ENCODE assay signal across 33 mouse cellular contexts in genomic region chr2:45208526-45208925, GRCm38 (mm10).
"Had no signal": no experiment of that assay in that cellular context is flagged by ENCODE, and none has a peak within 500 bp of the region (broad histone marks: within the 10 kb centered on the region; RNA-seq: fewer than 3 reads in every experiment).

No protein-coding gene starts in this region.

- H3K9me3 ChIP-seq: limb, embryonic 10.5 days; limb, embryonic 12.5 days; limb, embryonic 13.5 days; limb, embryonic 15.5 days; liver, embryonic 12.5 days; liver, embryonic 13.5 days; liver, embryonic 15.5 days; lung, embryonic 15.5 days; megakaryocyte, embryonic 14.5 days; midbrain, embryonic 10.5 days; midbrain, embryonic 12.5 days; midbrain, embryonic 13.5 days; midbrain, embryonic 15.5 days; neural tube, embryonic 12.5 days; neural tube, embryonic 13.5 days had no signal

- H3K27me3 ChIP-seq: limb, embryonic 12.5 days; limb, embryonic 13.5 days; limb, embryonic 15.5 days; liver, embryonic 12.5 days; liver, embryonic 13.5 days; liver, embryonic 15.5 days; lung, embryonic 15.5 days; megakaryocyte, embryonic 14.5 days; midbrain, embryonic 12.5 days; midbrain, embryonic 13.5 days; midbrain, embryonic 15.5 days; neural tube, embryonic 12.5 days; neural tube, embryonic 13.5 days had no signal

- H3K4me3 ChIP-seq: limb, embryonic 10.5 days; limb, embryonic 12.5 days; limb, embryonic 13.5 days; limb, embryonic 15.5 days; liver, embryonic 12.5 days; liver, embryonic 13.5 days; liver, embryonic 15.5 days; lung, embryonic 15.5 days; megakaryocyte, embryonic 14.5 days; midbrain, embryonic 10.5 days; midbrain, embryonic 12.5 days; midbrain, embryonic 13.5 days; midbrain, embryonic 15.5 days; myocyte; neural tube, embryonic 12.5 days; neural tube, embryonic 13.5 days had no signal

- DNase-seq: left cerebral cortex, postnatal 4 days; liver; liver, embryonic 13.5 days; liver, postnatal 0 days; lung, adult 18-20 months; lung, adult 2 months; lung, embryonic 14.5 days; lung, postnatal 10 days; lung, postnatal 14 days; lung, postnatal 36 days; lung, postnatal 4 days; midbrain, embryonic 14.5 days had no signal

- H3K36me3 ChIP-seq: limb, embryonic 10.5 days; limb, embryonic 12.5 days; limb, embryonic 13.5 days; limb, embryonic 15.5 days; liver, embryonic 12.5 days; liver, embryonic 13.5 days; liver, embryonic 15.5 days; lung, embryonic 15.5 days; midbrain, embryonic 10.5 days; midbrain, embryonic 12.5 days; midbrain, embryonic 13.5 days; midbrain, embryonic 15.5 days; neural tube, embryonic 12.5 days; neural tube, embryonic 13.5 days had no signal

- ATAC-seq: liver, embryonic 12.5 days; liver, postnatal 0 days; lung, postnatal 0 days; midbrain, embryonic 13.5 days; midbrain, embryonic 15.5 days; midbrain, embryonic 16.5 days had no signal

- H3K4me2 ChIP-seq: limb, embryonic 12.5 days; limb, embryonic 13.5 days; limb, embryonic 15.5 days; liver, embryonic 11.5 days; liver, embryonic 12.5 days; liver, embryonic 13.5 days; liver, embryonic 15.5 days; lung, embryonic 14.5 days; lung, embryonic 15.5 days; midbrain, embryonic 11.5 days; midbrain, embryonic 12.5 days; midbrain, embryonic 13.5 days; midbrain, embryonic 15.5 days; neural tube, embryonic 12.5 days; neural tube, embryonic 13.5 days had no signal

- H3K27ac ChIP-seq: limb, embryonic 10.5 days; limb, embryonic 12.5 days; limb, embryonic 13.5 days; limb, embryonic 15.5 days; liver, embryonic 12.5 days; liver, embryonic 13.5 days; liver, embryonic 14.5 days; liver, embryonic 15.5 days; lung, embryonic 15.5 days; macrophage; midbrain, embryonic 10.5 days; midbrain, embryonic 12.5 days; midbrain, embryonic 13.5 days; midbrain, embryonic 15.5 days; neural tube, embryonic 12.5 days; neural tube, embryonic 13.5 days had no signal

- H3K9ac ChIP-seq: limb, embryonic 12.5 days; limb, embryonic 13.5 days; limb, embryonic 15.5 days; liver, embryonic 12.5 days; liver, embryonic 13.5 days; liver, embryonic 14.5 days; liver, embryonic 15.5 days; liver, postnatal 0 days; lung, embryonic 14.5 days; lung, embryonic 15.5 days; midbrain, embryonic 12.5 days; midbrain, embryonic 13.5 days; midbrain, embryonic 15.5 days; neural tube, embryonic 12.5 days; neural tube, embryonic 13.5 days had no signal

- H3K4me1 ChIP-seq: limb, embryonic 15.5 days; liver, embryonic 12.5 days; liver, embryonic 13.5 days; liver, embryonic 15.5 days; lung, embryonic 15.5 days; megakaryocyte, embryonic 14.5 days; midbrain, embryonic 15.5 days had no signal
